Mouse (Mus musculus): Measurements from ENCODE around the gene Ifngr2. TPM values are rescaled to one million over a fixed set of nuclear protein-coding genes. Genes with fewer than 3 reads are reported as not detected.

Ifngr2 gene
- polyA plus RNA-seq, 1 experiment from 2014 or later = 63.0 TPM

DNA sequence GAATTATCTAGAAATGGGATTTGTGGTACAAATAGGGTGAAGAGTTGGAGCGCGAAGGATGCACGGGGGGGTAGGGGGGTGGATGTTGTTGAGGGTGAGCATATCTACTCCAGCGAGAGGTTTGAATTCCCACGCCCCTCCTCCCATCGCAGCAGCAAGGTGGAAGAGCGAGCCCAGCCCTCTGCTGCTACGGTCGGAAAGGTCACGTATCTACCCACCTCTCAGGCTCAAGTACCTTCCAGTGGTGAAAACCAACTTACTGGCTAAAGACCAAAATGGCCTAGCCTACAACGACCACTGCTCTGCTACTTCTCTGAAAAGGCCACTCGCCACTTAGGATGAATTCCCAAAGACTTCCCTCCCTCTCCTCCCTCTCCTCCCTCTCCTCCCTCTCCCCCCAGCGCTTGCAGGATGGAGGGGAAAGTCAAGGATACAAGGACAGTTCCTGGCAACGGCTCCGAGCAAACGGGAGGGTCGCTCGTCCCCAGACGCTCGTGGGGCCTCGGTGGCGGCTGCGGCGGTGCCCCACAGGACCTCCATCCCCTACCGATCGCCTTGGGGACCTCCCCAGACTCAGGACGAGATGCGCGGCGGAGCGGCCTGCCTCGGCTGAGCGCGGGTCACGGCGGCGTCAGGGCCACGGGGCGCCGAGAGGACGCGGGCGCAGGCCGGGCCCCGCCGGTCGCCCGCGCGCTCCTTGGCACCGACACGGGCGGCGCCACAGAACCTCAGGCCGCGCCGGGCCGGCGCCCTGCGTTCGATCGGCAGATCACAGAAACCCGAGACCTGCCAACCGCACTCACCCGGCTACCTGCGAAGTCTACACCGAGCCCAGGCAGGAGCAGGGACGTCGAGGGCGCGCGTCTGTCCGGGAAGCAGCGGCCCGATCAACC, 50.2 kb downstream of the Ifngr2 start:
- WGBS = 1% methylated on average over 63 of the region's 75 CpGs

GRCm38 (mm10) chr16:91597672-91598010, 50.8 kb downstream of the Ifngr2 start, which contains the start of gene Tmem50b:
Gene Tmem50b (minus strand): TSS chr16:91597800.
- Histone ChIP-seq H3K27me3 (peaks cover 11% of the 10 kb centered on the region), H3K36me3 (ENCODE audit: poor library complexity, severe bottlenecking) (0 out of 2 replicates have a peak, but pooled peaks cover 1% of the 10 kb centered on the region), H3K27ac (peak within 1 kb of the TSS; percentile 32), H3K9ac (peak within 1 kb of the TSS; percentile 86), H3K4me1 (peaks cover 18% of the 10 kb centered on the region), H3K4me3 (peak within 1 kb of the TSS; percentile 78), H3K9me3 (replicated peaks) (no peaks in the 10 kb centered on the region), H3K4me2 (peak within 1 kb of the TSS; percentile 80)
- WGBS = under 1% methylated on average over 34 of the region's 34 CpGs
- peak; percentile 99 for ATAC-seq

More for the DNA sequence above, 50.2 kb downstream of the Ifngr2 start:
- Histone ChIP-seq H3K4me2 (peak overlapping the region; percentile 80), H3K4me3 (peak overlapping the region; percentile 78), H3K4me1 (peaks cover 18% of the 10 kb centered on the region), H3K27ac (peak overlapping the region; percentile 32), H3K36me3 (ENCODE audit: poor library complexity, severe bottlenecking) (0 out of 2 replicates have a peak, but pooled peaks cover 7% of the 10 kb centered on the region), H3K9ac (peak overlapping the region; percentile 86), H3K9me3 (replicated peaks) (no peaks in the 10 kb centered on the region), H3K27me3 (peaks cover 11% of the 10 kb centered on the region)
- 0 out of 2 replicates have a peak, but pooled peaks have one; percentile 0 for ATAC-seq

- Histone ChIP-seq H3K27me3 (peaks cover 11% of the 10 kb centered on the region), H3K4me2 (no peak overlapping the region), H3K4me1 (peaks cover 18% of the 10 kb centered on the region), H3K9me3 (replicated peaks) (no peaks in the 10 kb centered on the region), H3K9ac (no peak overlapping the region), H3K4me3 (no peak overlapping the region), H3K36me3 (ENCODE audit: poor library complexity, severe bottlenecking) (no peaks in the 10 kb centered on the region), H3K27ac (no peak overlapping the region)
- no peak for ATAC-seq
Measured at GRCm38 (mm10) chr16:91599242-91599641, 52.4 kb downstream of the Ifngr2 start.

DNA sequence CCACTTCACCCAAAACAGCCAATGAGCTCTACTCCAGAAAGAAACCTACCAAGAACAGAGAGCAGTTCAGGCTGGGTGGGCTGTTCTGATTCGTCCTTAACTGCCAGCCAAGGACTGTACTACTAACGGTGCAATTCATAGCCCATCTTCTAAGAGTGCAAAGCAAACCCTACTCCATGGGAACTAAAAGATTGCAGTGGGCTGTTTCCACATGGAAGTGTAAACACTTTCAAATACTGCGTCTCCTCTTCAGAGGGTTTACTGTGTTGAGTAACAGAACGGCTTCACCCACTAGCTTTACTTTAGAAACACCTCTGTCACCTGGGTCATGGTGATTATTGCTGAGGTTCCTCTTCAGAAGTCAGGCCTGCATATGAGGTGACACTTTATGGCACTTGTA, 54.2 kb downstream of the Ifngr2 start:
- 81% methylated on average over 4 of the region's 4 CpGs for WGBS
- no peak overlapping the region for H3K9ac ChIP-seq
- H3K4me2 ChIP-seq = no peak overlapping the region
- H3K4me3 ChIP-seq = no peak overlapping the region
- H3K27me3 ChIP-seq = peaks cover 11% of the 10 kb centered on the region
- H3K4me1 ChIP-seq = peaks cover 9% of the 10 kb centered on the region
- H3K36me3 ChIP-seq (ENCODE audit: poor library complexity, severe bottlenecking) = no peaks in the 10 kb centered on the region
- no peak overlapping the region for H3K27ac ChIP-seq
- no peak for ATAC-seq
- no peaks in the 10 kb centered on the region for H3K9me3 ChIP-seq (replicated peaks)

DNA sequence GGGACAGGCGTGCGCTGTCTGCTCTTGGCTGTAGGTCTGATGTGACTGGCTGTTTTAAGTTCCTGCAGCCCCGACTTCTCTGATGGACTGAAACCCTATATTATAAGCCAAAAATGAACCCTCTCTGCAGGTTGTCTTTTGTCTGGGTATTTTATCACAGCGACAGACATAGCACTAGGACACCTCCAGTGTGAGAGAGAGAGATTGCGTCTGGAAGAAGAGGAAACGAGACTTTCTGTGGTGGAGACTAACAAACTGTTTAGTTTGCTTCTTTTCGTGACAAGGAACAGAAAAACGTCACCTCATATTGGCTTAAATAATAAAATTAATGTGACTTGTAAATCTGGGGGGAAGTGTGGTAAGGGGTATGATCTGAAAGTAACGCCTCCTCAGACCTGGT, 54.8 kb downstream of the Ifngr2 start:
- 80% methylated on average over 9 of the region's 9 CpGs for WGBS
- Histone ChIP-seq H3K27ac (no peak overlapping the region), H3K4me3 (no peak overlapping the region), H3K9ac (no peak overlapping the region), H3K4me1 (peaks cover 3% of the 10 kb centered on the region), H3K27me3 (peaks cover 11% of the 10 kb centered on the region), H3K36me3 (ENCODE audit: poor library complexity, severe bottlenecking) (no peaks in the 10 kb centered on the region), H3K4me2 (no peak overlapping the region), H3K9me3 (replicated peaks) (no peaks in the 10 kb centered on the region)
- no peak for ATAC-seq

- H3K9me3 ChIP-seq (replicated peaks) = no peaks in the 10 kb centered on the region
- 0 out of 2 replicates have a peak, but pooled peaks cover 3% of the 10 kb centered on the region for H3K27me3 ChIP-seq
- no peaks in the 10 kb centered on the region for H3K36me3 ChIP-seq (ENCODE audit: poor library complexity, severe bottlenecking)
- no peak for ATAC-seq
- no peak overlapping the region for H3K9ac ChIP-seq
- H3K4me3 ChIP-seq = no peak overlapping the region
- H3K27ac ChIP-seq = no peak overlapping the region
- 72% methylated on average over 6 of the region's 6 CpGs for WGBS
- no peaks in the 10 kb centered on the region for H3K4me1 ChIP-seq
- H3K4me2 ChIP-seq = no peak overlapping the region
Measured at GRCm38 (mm10) chr16:91605156-91605555, 58.3 kb downstream of the Ifngr2 start.

GRCm38 (mm10) chr16:91606958-91607357, 60.1 kb downstream of the Ifngr2 start:
- Histone ChIP-seq H3K36me3 (ENCODE audit: poor library complexity, severe bottlenecking) (no peaks in the 10 kb centered on the region), H3K27ac (no peak overlapping the region), H3K4me2 (no peak overlapping the region), H3K4me1 (no peaks in the 10 kb centered on the region), H3K9me3 (replicated peaks) (no peaks in the 10 kb centered on the region), H3K4me3 (no peak overlapping the region), H3K9ac (no peak overlapping the region), H3K27me3 (no peaks in the 10 kb centered on the region)
- ATAC-seq = no peak
- WGBS = 88% methylated on average over 8 of the region's 8 CpGs

DNA sequence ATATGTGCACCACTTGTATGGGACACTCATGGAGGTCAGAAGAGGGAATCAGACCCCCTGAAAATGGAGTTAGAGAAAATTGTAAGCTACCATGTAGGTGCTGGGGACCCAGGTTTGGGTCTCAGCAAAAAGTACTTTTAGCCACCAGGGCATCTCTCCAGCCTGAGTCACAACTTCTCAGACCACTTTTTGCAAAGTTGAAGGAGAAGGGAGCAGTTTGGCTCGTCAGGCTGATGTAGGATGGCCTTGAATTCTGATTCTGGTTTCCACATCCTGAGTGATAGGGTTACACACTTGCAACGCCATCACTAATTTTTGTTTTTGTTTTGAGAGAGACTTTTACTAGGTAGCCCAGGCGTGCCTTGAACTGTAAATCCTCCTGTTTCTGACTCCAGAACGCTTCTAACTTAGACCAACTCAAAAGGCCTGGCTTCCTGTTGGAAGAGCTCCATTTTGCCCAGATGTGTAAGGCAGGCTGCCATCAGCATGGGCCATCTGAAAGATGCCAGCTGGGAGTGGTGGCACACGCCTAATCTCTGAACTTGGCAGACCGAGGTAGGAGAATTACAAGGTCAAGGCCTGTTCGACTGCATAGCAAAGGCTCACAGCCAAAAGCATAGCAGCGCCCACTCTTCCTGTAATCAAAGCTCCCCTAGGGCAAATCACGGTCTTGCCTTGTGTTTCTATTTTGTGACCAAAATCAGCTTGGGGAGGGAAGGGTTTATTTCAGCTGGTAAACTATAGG, 62.8 kb downstream of the Ifngr2 start:
- Histone ChIP-seq H3K27ac (no peak overlapping the region), H3K9ac (no peak overlapping the region), H3K27me3 (no peaks in the 10 kb centered on the region), H3K9me3 (replicated peaks) (no peaks in the 10 kb centered on the region), H3K36me3 (ENCODE audit: poor library complexity, severe bottlenecking) (no peaks in the 10 kb centered on the region), H3K4me2 (no peak overlapping the region), H3K4me1 (no peaks in the 10 kb centered on the region), H3K4me3 (no peak overlapping the region)
- no peak for ATAC-seq
- 87% methylated on average over 9 of the region's 9 CpGs for WGBS

DNA sequence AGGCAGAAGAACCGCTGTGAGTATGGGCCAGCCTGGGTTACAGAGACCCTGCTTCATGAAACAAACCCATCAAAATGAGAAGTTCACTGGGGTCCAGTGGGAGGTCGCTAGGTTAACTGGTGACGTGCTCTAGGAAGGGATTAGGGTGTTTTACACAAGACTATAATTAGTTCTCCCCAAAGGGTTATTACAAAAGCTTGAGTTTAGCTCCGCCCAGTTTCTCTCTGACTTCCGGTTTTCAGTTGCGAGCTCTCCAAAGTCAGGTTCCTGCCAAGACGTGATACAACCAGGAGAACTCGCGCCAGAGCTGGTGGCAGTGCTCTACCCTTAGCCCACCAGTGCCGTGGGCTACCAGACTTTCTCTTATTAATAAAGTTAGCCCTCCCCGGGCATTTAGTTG, 64.4 kb downstream of the Ifngr2 start:
- no peak overlapping the region for H3K27ac ChIP-seq
- ATAC-seq = no peak
- H3K4me1 ChIP-seq = no peaks in the 10 kb centered on the region
- H3K27me3 ChIP-seq = no peaks in the 10 kb centered on the region
- H3K4me2 ChIP-seq = no peak overlapping the region
- H3K9ac ChIP-seq = no peak overlapping the region
- WGBS = 69% methylated on average over 11 of the region's 11 CpGs
- H3K36me3 ChIP-seq (ENCODE audit: poor library complexity, severe bottlenecking) = no peaks in the 10 kb centered on the region
- no peaks in the 10 kb centered on the region for H3K9me3 ChIP-seq (replicated peaks)
- no peak overlapping the region for H3K4me3 ChIP-seq

DNA sequence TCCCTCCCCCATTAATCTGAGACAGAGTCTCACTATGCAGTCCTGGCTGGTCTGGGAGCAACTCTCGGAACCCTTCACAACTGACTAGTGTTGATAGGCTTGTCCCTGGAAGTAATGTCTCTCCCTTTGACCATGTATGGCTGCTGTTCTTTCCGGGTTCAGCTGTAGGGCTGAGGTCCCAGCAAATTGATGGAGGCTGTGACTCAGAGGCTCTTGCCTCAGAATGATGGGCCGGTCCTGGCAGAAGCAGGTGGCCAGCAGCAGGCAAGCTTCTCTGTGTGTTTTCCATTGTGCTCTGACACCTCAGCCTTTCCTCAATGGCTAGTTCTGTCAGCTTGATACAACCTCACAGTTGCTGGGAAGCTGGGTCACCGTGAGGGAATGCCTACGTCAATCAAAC, 65.7 kb downstream of the Ifngr2 start:
- Histone ChIP-seq H3K4me1 (no peaks in the 10 kb centered on the region), H3K27me3 (no peaks in the 10 kb centered on the region), H3K9ac (no peak overlapping the region), H3K4me3 (no peak overlapping the region), H3K27ac (no peak overlapping the region), H3K36me3 (ENCODE audit: poor library complexity, severe bottlenecking) (no peaks in the 10 kb centered on the region), H3K9me3 (replicated peaks) (no peaks in the 10 kb centered on the region), H3K4me2 (no peak overlapping the region)
- 74% methylated on average over 5 of the region's 5 CpGs for WGBS
- ATAC-seq = no peak

DNA sequence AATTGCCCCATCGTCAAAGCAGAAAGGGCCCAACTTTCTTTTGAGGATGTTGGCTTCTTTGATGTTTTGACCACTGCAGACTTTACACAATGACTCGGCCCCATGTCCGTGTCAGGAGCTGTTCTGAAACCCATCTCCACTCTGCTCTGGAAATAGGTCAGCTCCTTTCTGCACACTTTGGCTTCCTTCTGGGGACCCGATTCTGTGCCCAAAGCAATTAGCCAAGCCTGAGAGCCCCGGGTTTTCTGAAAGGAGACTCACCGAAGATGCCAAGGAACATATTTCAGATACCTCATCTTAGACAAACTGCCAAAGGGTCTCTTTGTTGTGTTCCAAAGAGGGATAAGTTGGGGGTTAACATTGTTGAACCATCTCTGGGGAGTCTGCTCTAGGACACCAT, 67.7 kb downstream of the Ifngr2 start:
- Histone ChIP-seq H3K4me3 (no peak overlapping the region), H3K36me3 (ENCODE audit: poor library complexity, severe bottlenecking) (no peaks in the 10 kb centered on the region), H3K4me1 (peaks cover 8% of the 10 kb centered on the region; the same call in 1 of the 2 replicates), H3K27me3 (no peaks in the 10 kb centered on the region), H3K9ac (no peak overlapping the region), H3K9me3 (replicated peaks) (no peaks in the 10 kb centered on the region), H3K27ac (no peak overlapping the region), H3K4me2 (no peak overlapping the region)
- no peak for ATAC-seq
- WGBS = 87% methylated on average over 6 of the region's 6 CpGs

All from forebrain, embryonic 13.5 days (tissue).